In the genomic region with DNA sequence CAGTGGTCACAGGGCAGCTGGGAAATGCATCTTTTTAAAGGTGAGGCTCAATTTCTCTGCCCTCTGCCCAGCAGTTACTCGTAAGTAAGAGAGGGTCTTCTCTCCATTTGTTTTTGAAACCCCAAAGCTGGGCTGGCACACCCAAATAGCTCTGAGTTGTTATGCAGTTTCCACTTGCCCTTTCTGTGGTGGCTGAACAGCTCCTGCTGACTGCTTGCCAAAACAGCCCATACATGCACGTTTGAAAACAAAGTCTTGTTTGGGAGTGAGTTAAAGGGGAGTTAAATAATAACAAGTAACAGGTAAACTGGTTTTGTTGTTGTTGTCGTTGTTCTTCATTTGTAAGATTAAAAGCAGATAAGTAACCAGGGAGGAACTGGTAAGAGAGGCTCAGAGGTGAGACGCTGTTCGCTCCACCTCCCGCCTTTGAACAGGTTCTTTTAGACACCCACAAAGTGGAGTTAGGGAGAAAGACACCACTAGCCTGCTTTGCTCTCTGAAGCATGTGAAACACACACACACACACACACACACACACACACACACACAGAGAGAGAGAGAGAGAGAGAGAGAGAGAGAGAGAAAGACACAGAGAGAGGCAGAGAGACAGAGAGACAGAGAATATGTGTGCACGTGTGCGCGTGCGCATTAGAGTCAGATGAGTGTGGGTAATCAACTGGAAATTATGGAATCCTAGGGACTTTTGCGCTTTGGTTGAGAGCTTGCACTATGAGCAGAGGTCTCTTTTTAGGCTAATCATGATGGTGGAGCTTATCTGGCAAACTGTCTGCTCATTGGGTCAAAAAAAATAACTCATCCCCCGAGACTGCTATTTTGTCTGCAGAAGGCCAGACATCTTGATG, we compare ENCODE assay signal across 9 mouse cellular contexts. TPM values are rescaled to one million over a fixed set of nuclear protein-coding genes. Genes with fewer than 3 reads are reported as not detected.
DNase-seq lines count a peak whose midpoint lies in the region; ATAC-seq and TF ChIP-seq lines count a peak whose summit lies in the region.
"Had no signal": no experiment of that assay in that cellular context is flagged by ENCODE, and none has a peak within 500 bp of the region (broad histone marks: within the 10 kb centered on the region; RNA-seq: fewer than 3 reads in every experiment).

No protein-coding gene starts in this region.

- H3K4me3 ChIP-seq in heart, embryonic 15.5 days = peak overlapping the region; percentile 80
- H3K4me3 ChIP-seq in spleen, adult 2 months (ENCODE audit: extremely low read depth, insufficient read depth, insufficient read length) = peak overlapping the region; percentile 26; the same call in 1 of the 2 replicates
- H3K4me3 ChIP-seq in left cerebral cortex, adult 2 months = no peak overlapping the region

- H3K4me1 ChIP-seq in heart, embryonic 15.5 days (replicated peaks) = peaks cover 44% of the 10 kb centered on the region
- H3K4me1 ChIP-seq in spleen, adult 2 months (ENCODE audit: control insufficient read depth, insufficient read depth, insufficient read length) = peaks cover 39% of the 10 kb centered on the region

- H3K9ac ChIP-seq in heart, embryonic 15.5 days = 0 out of 2 replicates have a peak overlapping the region, but pooled peaks have one; percentile 14

- no peak overlapping the region for H3K27ac ChIP-seq in heart, embryonic 15.5 days
- H3K27ac ChIP-seq in spleen, adult 2 months (ENCODE audit: insufficient read depth, low read length) = peak overlapping the region; percentile 61
- H3K27ac ChIP-seq in left cerebral cortex, adult 2 months = no peak overlapping the region

- no peak for ATAC-seq in heart, embryonic 15.5 days (replicated peaks; ENCODE audit: insufficient number of reproducible peaks, insufficient read depth, low FRiP score, low read depth)

- H3K4me2 ChIP-seq in heart, embryonic 15.5 days = peak overlapping the region; percentile 89

- DNase-seq in heart, postnatal 36 days = no peak
- DNase-seq in spleen, adult 2 months (ENCODE audit: low read depth in 1 of 2, low spot score in 2 of 2) = no peak
- DNase-seq in spleen, adult 18-20 months = no peak
- peak; percentile 51 for DNase-seq in kidney, postnatal 14 days
- DNase-seq in right cerebral cortex, adult 2 months (ENCODE audit: low spot score in 2 of 2) = no peak
- DNase-seq in left cerebral cortex, adult 2 months (ENCODE audit: extremely low spot score in 1 of 2, low spot score in 2 of 2) = no peak
- no peak for DNase-seq in cerebellum, adult 11 months
- DNase-seq: midbrain, embryonic 14.5 days had no signal

- H3K9me3 ChIP-seq in heart, embryonic 15.5 days (replicated peaks) = no peaks in the 10 kb centered on the region

- TF ChIP-seq POLR2A in spleen, adult 2 months (IDR thresholded peaks at IDR 0.05; ENCODE audit: low read depth, low read length) = no peak

- H3K27me3 ChIP-seq in heart, embryonic 15.5 days = peaks cover 15% of the 10 kb centered on the region
- H3K27me3 ChIP-seq in spleen, adult 2 months (ENCODE audit: control insufficient read depth, insufficient read depth, low read length) = no peaks in the 10 kb centered on the region

- 0 out of 2 replicates have a peak, but pooled peaks cover 7% of the 10 kb centered on the region for H3K36me3 ChIP-seq in heart, embryonic 15.5 days
- H3K36me3 ChIP-seq in spleen, adult 2 months (ENCODE audit: control insufficient read depth, insufficient read depth, low read length) = peaks cover 26% of the 10 kb centered on the region

- no peak for TF ChIP-seq CTCF in spleen, adult 2 months (IDR thresholded peaks at IDR 0.05; ENCODE audit: extremely low read depth, insufficient read depth, insufficient read length, insufficient replicate concordance)
- no peak for TF ChIP-seq CTCF in left cerebral cortex, adult 2 months (IDR thresholded peaks at IDR 0.05)

- intact Hi-C loops in heart, postnatal 36 days (cut with DNase I) = loop anchor here (1.0 kb wide), 1 partner anchor 88 kb away; no protein-coding TSS in a partner anchor
- intact Hi-C loops in left cerebral cortex, adult 2 months (cut with DNase I) = no loop called here

- 69% methylated on average over 12 of the region's 12 CpGs for WGBS in heart, embryonic 15.5 days
- WGBS in spleen, adult 2 months = 50% methylated on average over 12 of the region's 12 CpGs

RNA-seq across cellular contexts. Expression of gene Itpkb, which starts 5.5 kb away (rescaled TPM):
- 6.1 and 7.5 TPM in 2 replicates for polyA plus RNA-seq in heart, embryonic 15.5 days (2015; fragmentation: Nextera tagmentation; extraction: Ambion mirVana)
- total RNA-seq in heart, postnatal 36 days (2021) = 10 to 100 TPM; 55.1 to 60.7 TPM
- polyA plus RNA-seq in spleen, adult 2 months (2012; rRNA removed) = 22.9 and 24.7 TPM in 2 replicates
- 10 to 100 TPM; 17.9 to 18.2 TPM for total RNA-seq in left cerebral cortex, adult 2 months (2021)
